Mouse (Mus musculus) E14TG2a.4 (cell line): ENCODE results near the gene Celf2.

ENCODE experiments used
- H3K27me3 ChIP-seq: 2 replicates; pipeline ENCODE4 v1.6.1; 2014; ENCODE audit warnings: low read length, control low read depth; ENCODE audit not compliant: insufficient read depth
- H3K36me3 ChIP-seq: 2 replicates; pipeline ENCODE4 v1.6.1; 2014; ENCODE audit warnings: low read length, control low read depth; ENCODE audit not compliant: insufficient read depth
- H3K4me1 ChIP-seq: replicated peaks from 2 replicates; pipeline ENCODE4 v1.6.1; 2014; ENCODE audit warnings: low read depth, low read length, control low read depth
- H3K4me3 ChIP-seq: replicated peaks from 2 replicates; pipeline ENCODE4 v1.5.1; 2014; ENCODE audit warnings: mild to moderate bottlenecking, low read length
- H3K9me3 ChIP-seq: 2 replicates; pipeline ENCODE4 v1.6.1; 2014; ENCODE audit warnings: low read length, control low read depth
- CTCF ChIP-seq: conservative IDR thresholded peaks from 2 replicates; pipeline ENCODE4 v1.5.1; 2014; ENCODE audit warnings: low read length
- NANOG ChIP-seq: IDR thresholded peaks from 2 replicates; pipeline ENCODE4 v1.6.1; 2014; ENCODE audit warnings: borderline replicate concordance, low read length, mixed read lengths
- POU5F1 ChIP-seq: IDR thresholded peaks from 2 replicates; pipeline ENCODE4 v1.6.1; 2014; ENCODE audit warnings: low read length, borderline replicate concordance

Gene Celf2

DNA sequence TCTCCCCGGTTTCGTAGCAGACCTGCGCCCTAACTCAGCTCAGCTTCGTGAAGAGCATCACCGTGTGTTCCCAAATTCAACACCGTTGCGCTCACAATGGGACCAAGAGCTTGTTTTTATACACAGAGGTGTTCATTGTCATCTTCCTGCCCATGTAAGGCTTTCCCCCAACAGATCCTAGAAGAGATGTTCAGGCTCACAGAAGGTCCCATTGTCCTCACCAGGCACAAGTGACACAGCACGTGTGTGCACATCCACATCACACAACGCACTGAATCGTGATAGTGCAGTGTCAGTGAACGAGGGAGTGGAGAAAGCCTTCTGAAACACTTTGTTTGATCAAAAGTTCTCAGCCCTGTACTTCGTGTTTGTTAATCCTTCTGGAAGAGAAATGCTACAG lies 1011.3 kb downstream of the Celf2 start:
- TF ChIP-seq NANOG, result no peak
- TF ChIP-seq POU5F1, result no peak
- no peak for TF ChIP-seq CTCF
- Histone ChIP-seq H3K9me3 (no peaks in the 10 kb centered on the region; the same call in 1 of the 2 replicates), H3K4me1 (no peaks in the 10 kb centered on the region), H3K27me3 (0 out of 2 replicates have a peak, but pooled peaks cover 2% of the 10 kb centered on the region), H3K4me3 (no peak overlapping the region), H3K36me3 (no peaks in the 10 kb centered on the region)

DNA sequence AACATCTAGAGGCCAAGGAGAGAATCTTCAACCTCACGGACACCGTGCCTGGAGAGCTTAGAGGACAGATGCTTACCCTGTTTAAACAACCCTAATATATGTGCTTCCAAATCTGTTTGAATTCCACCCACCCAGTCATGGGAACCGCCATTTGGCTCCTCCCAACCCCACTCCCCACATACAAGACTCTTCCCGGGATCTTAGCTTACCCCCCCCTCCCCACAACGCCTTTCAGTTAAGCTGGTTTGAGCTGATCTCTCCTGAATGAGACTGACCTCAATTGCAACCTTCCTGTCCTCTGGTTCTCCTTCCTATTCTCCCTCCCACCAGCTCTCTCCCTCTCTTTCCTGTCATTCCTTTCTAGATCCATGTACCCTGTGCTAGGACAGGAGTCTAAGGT lies 1011.7 kb downstream of the Celf2 start:
- TF ChIP-seq NANOG (no peak), POU5F1 (no peak), CTCF (no peak)
- H3K27me3 ChIP-seq, result 0 out of 2 replicates have a peak, but pooled peaks cover 2% of the 10 kb centered on the region
- no peaks in the 10 kb centered on the region; the same call in 1 of the 2 replicates for H3K9me3 ChIP-seq
- H3K36me3 ChIP-seq, result no peaks in the 10 kb centered on the region
- no peak overlapping the region for H3K4me3 ChIP-seq
- H3K4me1 ChIP-seq, result no peaks in the 10 kb centered on the region

DNA sequence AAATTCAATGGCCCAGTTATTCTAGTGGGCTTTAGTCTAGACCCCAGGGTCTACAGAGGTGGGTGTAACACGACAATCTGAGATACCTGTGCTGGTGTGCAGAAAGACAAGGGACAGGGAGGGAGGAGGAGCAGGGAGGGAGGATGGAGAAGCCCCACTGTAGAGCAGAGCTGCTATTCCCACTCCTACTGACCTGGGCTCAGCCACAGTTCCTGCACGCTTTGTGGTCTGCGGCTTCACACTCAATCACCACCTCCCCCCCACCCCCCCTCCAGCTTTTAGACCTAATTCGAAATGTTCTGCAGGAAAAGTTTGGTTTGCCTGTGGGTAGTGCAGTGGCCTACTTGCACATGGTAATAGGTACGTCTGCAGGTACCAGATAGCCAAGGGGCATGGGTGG lies 1015.5 kb downstream of the Celf2 start:
- H3K4me3 ChIP-seq, result no peak overlapping the region

DNA sequence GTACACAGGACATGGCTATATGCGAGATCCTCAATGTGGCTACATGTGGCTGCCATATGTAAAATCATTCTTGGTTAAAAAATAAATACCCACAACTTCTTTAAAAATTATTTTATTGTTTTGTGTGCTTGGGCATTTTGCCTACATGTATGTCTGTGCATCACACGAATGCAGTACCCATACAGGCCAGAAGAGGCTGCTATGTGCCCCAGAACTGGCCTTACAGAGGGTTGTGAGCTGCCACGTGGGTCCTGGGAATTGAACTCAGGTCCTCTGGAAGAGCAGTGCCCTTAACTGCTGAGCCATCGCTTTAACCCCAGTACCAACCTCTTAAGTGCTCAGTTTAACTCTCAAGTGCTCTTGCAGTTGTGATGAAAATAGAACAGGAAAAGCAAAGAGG lies 1018.5 kb downstream of the Celf2 start:
- Histone ChIP-seq H3K9me3 (peaks cover 11% of the 10 kb centered on the region; the same call in 1 of the 2 replicates), H3K4me3 (no peak overlapping the region), H3K36me3 (no peaks in the 10 kb centered on the region), H3K27me3 (no peaks in the 10 kb centered on the region; the same call in none of the 2 replicates), H3K4me1 (no peaks in the 10 kb centered on the region)
- TF ChIP-seq CTCF, result peak; percentile 76
- TF ChIP-seq POU5F1, result no peak

More for the DNA sequence above, 1015.5 kb downstream of the Celf2 start:
- Histone ChIP-seq H3K36me3 (no peaks in the 10 kb centered on the region), H3K4me1 (no peaks in the 10 kb centered on the region), H3K27me3 (peaks cover 2% of the 10 kb centered on the region), H3K9me3 (no peaks in the 10 kb centered on the region)
- TF ChIP-seq POU5F1 (no peak), NANOG (no peak), CTCF (no peak)

DNA sequence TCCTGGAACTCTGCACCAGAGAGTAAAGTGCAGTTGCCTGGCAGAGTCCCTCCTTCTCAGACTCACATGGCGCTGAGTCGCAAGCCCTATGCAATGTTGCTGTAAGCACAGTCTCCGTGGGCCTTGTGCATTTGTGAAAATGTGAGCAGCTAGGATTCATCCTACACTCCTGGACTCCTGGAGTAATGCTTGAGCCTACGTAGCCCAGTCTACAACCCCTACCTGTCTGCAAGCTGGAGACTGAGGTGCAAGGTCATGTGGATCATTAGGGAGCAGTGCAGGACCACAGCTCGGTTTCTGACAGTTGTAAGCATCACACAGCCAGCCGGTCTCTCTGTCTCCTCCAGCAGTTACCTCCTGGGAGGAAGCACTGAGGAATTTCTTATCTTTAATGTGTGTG lies 1019.3 kb downstream of the Celf2 start:
- peaks cover 11% of the 10 kb centered on the region; the same call in 1 of the 2 replicates for H3K9me3 ChIP-seq
- H3K27me3 ChIP-seq, result no peaks in the 10 kb centered on the region; the same call in none of the 2 replicates
- no peak overlapping the region for H3K4me3 ChIP-seq
- TF ChIP-seq POU5F1 (no peak), CTCF (no peak), NANOG (no peak)
- H3K36me3 ChIP-seq, result no peaks in the 10 kb centered on the region
- no peaks in the 10 kb centered on the region for H3K4me1 ChIP-seq
